Mouse (Mus musculus): ENCODE data around the gene Slc8a1. TPM values are rescaled to one million over a fixed set of nuclear protein-coding genes. Genes with fewer than 3 reads are reported as not detected.

Slc8a1 gene
- polyA plus RNA-seq, 1 experiment from 2014 or later = 5.1 TPM

- no peaks in the 10 kb centered on the region for H3K4me1 ChIP-seq
- no peak overlapping the region for H3K27ac ChIP-seq (replicated peaks)
- no peaks in the 10 kb centered on the region for H3K36me3 ChIP-seq
- no peak for ATAC-seq (ENCODE audit: low FRiP score, low read depth)
- H3K27me3 ChIP-seq = no peaks in the 10 kb centered on the region; the same call in 1 of the 2 replicates
- H3K9me3 ChIP-seq = no peaks in the 10 kb centered on the region
- H3K4me2 ChIP-seq (replicated peaks) = no peak overlapping the region
- H3K4me3 ChIP-seq = no peak overlapping the region
- H3K9ac ChIP-seq (replicated peaks) = no peak overlapping the region
- 88% methylated on average over 6 of the region's 6 CpGs for WGBS
These were observed 245.8 kb downstream of the Slc8a1 start for GRCm38 (mm10) chr17:81492216-81492865.

- H3K4me3 ChIP-seq = no peak overlapping the region
- no peak overlapping the region for H3K9ac ChIP-seq (replicated peaks)
- 95% methylated on average over 1 of the region's 1 CpGs for WGBS
- no peak for ATAC-seq (ENCODE audit: low FRiP score, low read depth)
- H3K27me3 ChIP-seq = peaks cover 5% of the 10 kb centered on the region; the same call in 1 of the 2 replicates
- H3K36me3 ChIP-seq = no peaks in the 10 kb centered on the region
- H3K4me2 ChIP-seq (replicated peaks) = no peak overlapping the region
- H3K4me1 ChIP-seq = peaks cover 5% of the 10 kb centered on the region; the same call in 1 of the 2 replicates
- H3K9me3 ChIP-seq = no peaks in the 10 kb centered on the region
- H3K27ac ChIP-seq (replicated peaks) = no peak overlapping the region
These were observed 251.8 kb downstream of the Slc8a1 start for GRCm38 (mm10) chr17:81486388-81486787.

GRCm38 (mm10) chr17:81481843-81482490 is 256.2 kb downstream of the Slc8a1 start:
- peak; percentile 57 for ATAC-seq (ENCODE audit: low FRiP score, low read depth)
- peaks cover 5% of the 10 kb centered on the region; the same call in 1 of the 2 replicates for H3K27me3 ChIP-seq
- peaks cover 14% of the 10 kb centered on the region for H3K4me1 ChIP-seq
- no peak overlapping the region for H3K4me3 ChIP-seq
- no peak overlapping the region for H3K4me2 ChIP-seq (replicated peaks)
- no peaks in the 10 kb centered on the region for H3K36me3 ChIP-seq
- 56% methylated on average over 11 of the region's 11 CpGs for WGBS
- H3K9ac ChIP-seq (replicated peaks) = no peak overlapping the region
- no peaks in the 10 kb centered on the region for H3K9me3 ChIP-seq
- no peak overlapping the region for H3K27ac ChIP-seq (replicated peaks)

- H3K4me3 ChIP-seq = no peak overlapping the region
- WGBS = 63% methylated on average over 21 of the region's 21 CpGs
- peaks cover 14% of the 10 kb centered on the region for H3K4me1 ChIP-seq
- peak; percentile 65 for ATAC-seq (ENCODE audit: low FRiP score, low read depth)
- H3K9ac ChIP-seq (replicated peaks) = no peak overlapping the region
- no peaks in the 10 kb centered on the region for H3K9me3 ChIP-seq
- H3K27me3 ChIP-seq = peaks cover 5% of the 10 kb centered on the region; the same call in 1 of the 2 replicates
- peak overlapping the region; percentile 58 for H3K27ac ChIP-seq (replicated peaks)
- H3K36me3 ChIP-seq = no peaks in the 10 kb centered on the region
- H3K4me2 ChIP-seq (replicated peaks) = peak overlapping the region; percentile 22; the same call in 1 of the 2 replicates
These were observed 257.6 kb downstream of the Slc8a1 start for GRCm38 (mm10) chr17:81480351-81481161.

- peaks cover 14% of the 10 kb centered on the region for H3K4me1 ChIP-seq
- H3K9me3 ChIP-seq = no peaks in the 10 kb centered on the region
- WGBS = 54% methylated on average over 4 of the region's 4 CpGs
- H3K4me3 ChIP-seq = no peak overlapping the region
- no peak overlapping the region for H3K9ac ChIP-seq (replicated peaks)
- no peak overlapping the region for H3K27ac ChIP-seq (replicated peaks)
- no peak overlapping the region for H3K4me2 ChIP-seq (replicated peaks)
- H3K36me3 ChIP-seq = no peaks in the 10 kb centered on the region
- peaks cover 5% of the 10 kb centered on the region; the same call in 1 of the 2 replicates for H3K27me3 ChIP-seq
- 0 out of 2 replicates have a peak, but pooled peaks have one; percentile 28 for ATAC-seq (ENCODE audit: low FRiP score, low read depth)
These were observed 258.4 kb downstream of the Slc8a1 start for GRCm38 (mm10) chr17:81479807-81480206.

- no peak overlapping the region for H3K4me3 ChIP-seq
- no peak overlapping the region for H3K4me2 ChIP-seq (replicated peaks)
- peaks cover 14% of the 10 kb centered on the region for H3K4me1 ChIP-seq
- no peak overlapping the region for H3K9ac ChIP-seq (replicated peaks)
- no peak overlapping the region for H3K27ac ChIP-seq (replicated peaks)
- H3K9me3 ChIP-seq = no peaks in the 10 kb centered on the region
- WGBS = 86% methylated on average over 1 of the region's 1 CpGs
- H3K36me3 ChIP-seq = no peaks in the 10 kb centered on the region
- H3K27me3 ChIP-seq = peaks cover 5% of the 10 kb centered on the region; the same call in 1 of the 2 replicates
- no peak for ATAC-seq (ENCODE audit: low FRiP score, low read depth)
These were observed 260.8 kb downstream of the Slc8a1 start for GRCm38 (mm10) chr17:81477420-81477819.

- H3K9ac ChIP-seq (replicated peaks) = no peak overlapping the region
- H3K4me3 ChIP-seq = no peak overlapping the region
- 42% methylated on average over 3 of the region's 3 CpGs for WGBS
- no peak overlapping the region for H3K27ac ChIP-seq (replicated peaks)
- no peak overlapping the region for H3K4me2 ChIP-seq (replicated peaks)
- no peaks in the 10 kb centered on the region for H3K9me3 ChIP-seq
- no peak for ATAC-seq (ENCODE audit: low FRiP score, low read depth)
- H3K36me3 ChIP-seq = no peaks in the 10 kb centered on the region
- no peaks in the 10 kb centered on the region for H3K27me3 ChIP-seq
- H3K4me1 ChIP-seq = no peaks in the 10 kb centered on the region
These were observed 264.8 kb downstream of the Slc8a1 start for GRCm38 (mm10) chr17:81473363-81473762.

GRCm38 (mm10) chr17:81468941-81469340 is 269.2 kb downstream of the Slc8a1 start:
- H3K36me3 ChIP-seq = no peaks in the 10 kb centered on the region
- no peak for ATAC-seq (ENCODE audit: low FRiP score, low read depth)
- no peak overlapping the region for H3K4me2 ChIP-seq (replicated peaks)
- H3K9ac ChIP-seq (replicated peaks) = no peak overlapping the region
- H3K4me3 ChIP-seq = no peak overlapping the region
- no peaks in the 10 kb centered on the region for H3K4me1 ChIP-seq
- H3K9me3 ChIP-seq = no peaks in the 10 kb centered on the region
- H3K27me3 ChIP-seq = no peaks in the 10 kb centered on the region
- no peak overlapping the region for H3K27ac ChIP-seq (replicated peaks)
- 84% methylated on average over 5 of the region's 5 CpGs for WGBS

GRCm38 (mm10) chr17:81459379-81459778 is 278.8 kb downstream of the Slc8a1 start:
- no peak overlapping the region for H3K27ac ChIP-seq (replicated peaks)
- 78% methylated on average over 3 of the region's 3 CpGs for WGBS
- no peak overlapping the region for H3K9ac ChIP-seq (replicated peaks)
- ATAC-seq (ENCODE audit: low FRiP score, low read depth) = no peak
- no peaks in the 10 kb centered on the region for H3K4me1 ChIP-seq
- no peaks in the 10 kb centered on the region for H3K36me3 ChIP-seq
- no peaks in the 10 kb centered on the region for H3K9me3 ChIP-seq
- H3K4me2 ChIP-seq (replicated peaks) = no peak overlapping the region
- peaks cover 5% of the 10 kb centered on the region; the same call in 1 of the 2 replicates for H3K27me3 ChIP-seq
- no peak overlapping the region for H3K4me3 ChIP-seq

GRCm38 (mm10) chr17:81455977-81456376 is 282.2 kb downstream of the Slc8a1 start:
- Histone ChIP-seq H3K27me3 (peaks cover 5% of the 10 kb centered on the region; the same call in 1 of the 2 replicates), H3K9me3 (no peaks in the 10 kb centered on the region), H3K27ac (replicated peaks) (no peak overlapping the region), H3K4me2 (replicated peaks) (no peak overlapping the region), H3K9ac (replicated peaks) (no peak overlapping the region), H3K36me3 (no peaks in the 10 kb centered on the region), H3K4me1 (no peaks in the 10 kb centered on the region), H3K4me3 (no peak overlapping the region)
- no peak for ATAC-seq (ENCODE audit: low FRiP score, low read depth)
- WGBS = 89% methylated on average over 7 of the region's 7 CpGs

- 54% methylated on average over 3 of the region's 3 CpGs for WGBS
These were observed 282.9 kb downstream of the Slc8a1 start for GRCm38 (mm10) chr17:81455269-81455668.

GRCm38 (mm10) chr17:81441463-81441862 is 296.7 kb downstream of the Slc8a1 start, which contains the start of gene Gm11096:
Gene Gm11096 (plus strand): TSS chr17:81441763.
- no peaks in the 10 kb centered on the region for H3K4me1 ChIP-seq
- H3K4me2 ChIP-seq (replicated peaks) = no peak within 1 kb of the TSS
- no peak within 1 kb of the TSS for H3K9ac ChIP-seq (replicated peaks)
- no peaks in the 10 kb centered on the region for H3K9me3 ChIP-seq
- H3K27me3 ChIP-seq = no peaks in the 10 kb centered on the region
- no peaks in the 10 kb centered on the region for H3K36me3 ChIP-seq
- no peak for ATAC-seq (ENCODE audit: low FRiP score, low read depth)
- no peak within 1 kb of the TSS for H3K27ac ChIP-seq (replicated peaks)
- no peak within 1 kb of the TSS for H3K4me3 ChIP-seq

More at GRCm38 (mm10) chr17:81455269-81455668, 282.9 kb downstream of the Slc8a1 start:
- H3K4me2 ChIP-seq (replicated peaks) = no peak overlapping the region
- no peak overlapping the region for H3K9ac ChIP-seq (replicated peaks)
- no peaks in the 10 kb centered on the region for H3K36me3 ChIP-seq
- H3K4me1 ChIP-seq = no peaks in the 10 kb centered on the region
- peaks cover 5% of the 10 kb centered on the region; the same call in 1 of the 2 replicates for H3K27me3 ChIP-seq
- H3K27ac ChIP-seq (replicated peaks) = no peak overlapping the region
- H3K4me3 ChIP-seq = no peak overlapping the region
- no peak for ATAC-seq (ENCODE audit: low FRiP score, low read depth)
- H3K9me3 ChIP-seq = no peaks in the 10 kb centered on the region

Data from midbrain, embryonic 12.5 days (tissue).